Mouse (Mus musculus) frontal cortex, postnatal 36 days (tissue): Measurements from ENCODE around the gene Acbd3.
A peak's percentile ranks its signal among the peaks of the same experiment; 100 is the strongest.

Experiments
- DNase-seq, 2 experiments: peaks; one replicate each; pipeline ENCODE4 v3.0.0; 2022; ENCODE audit warnings: low spot score in 2 of 2

The Acbd3 gene

GRCm38 (mm10) chr1:180762180-180762579, 36.3 kb downstream of the Acbd3 start:
- DNase-seq = no peak

GRCm38 (mm10) chr1:180762679-180763078, 36.8 kb downstream of the Acbd3 start:
- DNase-seq = no peak

- DNase-seq = no peak
Measured at GRCm38 (mm10) chr1:180763307-180763706, 37.5 kb downstream of the Acbd3 start.

- peak; percentile 79 to 91 for DNase-seq
Measured at GRCm38 (mm10) chr1:180763828-180764227, 38.0 kb downstream of the Acbd3 start.

GRCm38 (mm10) chr1:180765393-180765792, 39.5 kb downstream of the Acbd3 start:
- DNase-seq = no peak

GRCm38 (mm10) chr1:180766557-180766956, 40.7 kb downstream of the Acbd3 start:
- DNase-seq = no peak

- DNase-seq = no peak
Measured at GRCm38 (mm10) chr1:180767541-180768333, 41.9 kb downstream of the Acbd3 start.

GRCm38 (mm10) chr1:180768334-180769168, 42.7 kb downstream of the Acbd3 start:
- DNase-seq = peak; percentile 57 to 69

- no peak for DNase-seq
Measured at GRCm38 (mm10) chr1:180771306-180771705, 45.5 kb downstream of the Acbd3 start.

- no peak for DNase-seq
Measured at GRCm38 (mm10) chr1:180771722-180772121, 45.9 kb downstream of the Acbd3 start.

- DNase-seq = no peak
Measured at GRCm38 (mm10) chr1:180772291-180772690, 46.4 kb downstream of the Acbd3 start.

- no peak for DNase-seq
Measured at GRCm38 (mm10) chr1:180774664-180775063, 48.8 kb downstream of the Acbd3 start.

GRCm38 (mm10) chr1:180775317-180775716, 49.5 kb downstream of the Acbd3 start:
- DNase-seq = no peak

GRCm38 (mm10) chr1:180775849-180776493, 50.1 kb downstream of the Acbd3 start:
- no peak for DNase-seq

GRCm38 (mm10) chr1:180776494-180776893, 50.7 kb downstream of the Acbd3 start:
- DNase-seq = no peak

GRCm38 (mm10) chr1:180777289-180777659, 51.4 kb downstream of the Acbd3 start:
- no peak for DNase-seq

GRCm38 (mm10) chr1:180777660-180778402, 52.0 kb downstream of the Acbd3 start:
- peak; percentile 73 to 81 for DNase-seq

- no peak for DNase-seq
Measured at GRCm38 (mm10) chr1:180778403-180778754, 52.5 kb downstream of the Acbd3 start.

- no peak for DNase-seq
Measured at GRCm38 (mm10) chr1:180778941-180779340, 53.1 kb downstream of the Acbd3 start.

- DNase-seq = no peak
Measured at GRCm38 (mm10) chr1:180780291-180780690, 54.4 kb downstream of the Acbd3 start.

- no peak for DNase-seq
Measured at GRCm38 (mm10) chr1:180781250-180781649, 55.4 kb downstream of the Acbd3 start.
